28 mouse cellular contexts compared by ENCODE assay signal in genomic region chrX:118112582-118112981, GRCm38 (mm10).
"Had no signal": no experiment of that assay in that cellular context is flagged by ENCODE, and none has a peak within 500 bp of the region (broad histone marks: within the 10 kb centered on the region; RNA-seq: fewer than 3 reads in every experiment).

No protein-coding gene starts in this region.

- H3K9me3 ChIP-seq: limb, embryonic 10.5 days; limb, embryonic 12.5 days; limb, embryonic 13.5 days; limb, embryonic 15.5 days; liver, embryonic 12.5 days; liver, embryonic 13.5 days; liver, embryonic 15.5 days; lung, embryonic 15.5 days; megakaryocyte, embryonic 14.5 days; midbrain, embryonic 10.5 days; midbrain, embryonic 12.5 days; midbrain, embryonic 13.5 days; midbrain, embryonic 15.5 days; neural tube, embryonic 12.5 days had no signal

- H3K4me1 ChIP-seq: limb, embryonic 10.5 days; limb, embryonic 12.5 days; limb, embryonic 13.5 days; limb, embryonic 15.5 days; liver, embryonic 12.5 days; liver, embryonic 13.5 days; liver, embryonic 15.5 days; lung, embryonic 15.5 days; megakaryocyte, embryonic 14.5 days; midbrain, embryonic 10.5 days; midbrain, embryonic 12.5 days; midbrain, embryonic 13.5 days; midbrain, embryonic 15.5 days; neural tube, embryonic 12.5 days had no signal

- H3K4me3 ChIP-seq: limb, embryonic 10.5 days; limb, embryonic 12.5 days; limb, embryonic 13.5 days; limb, embryonic 15.5 days; liver, embryonic 12.5 days; liver, embryonic 13.5 days; liver, embryonic 15.5 days; lung, embryonic 15.5 days; megakaryocyte, embryonic 14.5 days; midbrain, embryonic 10.5 days; midbrain, embryonic 12.5 days; midbrain, embryonic 13.5 days; midbrain, embryonic 15.5 days; myocyte; neural tube, embryonic 12.5 days had no signal

- H3K9ac ChIP-seq: limb, embryonic 12.5 days; limb, embryonic 13.5 days; limb, embryonic 15.5 days; liver, embryonic 12.5 days; liver, embryonic 13.5 days; liver, embryonic 14.5 days; liver, embryonic 15.5 days; liver, postnatal 0 days; lung, embryonic 14.5 days; lung, embryonic 15.5 days; midbrain, embryonic 12.5 days; midbrain, embryonic 13.5 days; midbrain, embryonic 15.5 days; neural tube, embryonic 12.5 days had no signal

- H3K36me3 ChIP-seq: limb, embryonic 10.5 days; limb, embryonic 12.5 days; limb, embryonic 13.5 days; limb, embryonic 15.5 days; liver, embryonic 12.5 days; liver, embryonic 13.5 days; liver, embryonic 15.5 days; lung, embryonic 15.5 days; midbrain, embryonic 10.5 days; midbrain, embryonic 12.5 days; midbrain, embryonic 13.5 days; midbrain, embryonic 15.5 days; neural tube, embryonic 12.5 days had no signal

- H3K27me3 ChIP-seq: limb, embryonic 12.5 days; limb, embryonic 13.5 days; limb, embryonic 15.5 days; liver, embryonic 12.5 days; liver, embryonic 13.5 days; liver, embryonic 15.5 days; lung, embryonic 15.5 days; megakaryocyte, embryonic 14.5 days; midbrain, embryonic 12.5 days; midbrain, embryonic 13.5 days; midbrain, embryonic 15.5 days; neural tube, embryonic 12.5 days had no signal

- H3K27ac ChIP-seq: limb, embryonic 10.5 days; limb, embryonic 12.5 days; limb, embryonic 13.5 days; limb, embryonic 15.5 days; liver, embryonic 12.5 days; liver, embryonic 13.5 days; liver, embryonic 14.5 days; liver, embryonic 15.5 days; lung, embryonic 15.5 days; macrophage; midbrain, embryonic 10.5 days; midbrain, embryonic 12.5 days; midbrain, embryonic 13.5 days; midbrain, embryonic 15.5 days; neural tube, embryonic 12.5 days had no signal

- DNase-seq: left cerebral cortex, postnatal 4 days; liver; liver, embryonic 13.5 days; liver, postnatal 0 days; lung, adult 18-20 months; lung, adult 2 months; lung, embryonic 14.5 days; lung, postnatal 10 days; lung, postnatal 14 days; lung, postnatal 36 days; lung, postnatal 4 days; midbrain, embryonic 14.5 days had no signal
